Mouse (Mus musculus) left cerebral cortex, adult 9 months (tissue): ENCODE measurements at regions not wholly inside any gene's neighbourhood (a gene's known extent, or its start where the extent isn't known, plus 50 kb on each side); places are given as distances from the start of the nearest gene placed in this dataset.
"Not testable (repeated sequence)": the region's sequence is repeated elsewhere in the genome, so short reads cannot be mapped to it uniquely, and the experiment has no call there.

Experiments
- DNase-seq, 2 experiments: peaks; one replicate each; pipeline ENCODE4 v3.0.0; 2022; ENCODE audit warnings: low spot score in 2 of 2

- DNase-seq: no peak
Measured at GRCm38 (mm10) chr13:72184116-72184845, 220.8 kb upstream of the Irx1 start.

GRCm38 (mm10) chr13:72184846-72185118, 221.3 kb upstream of the Irx1 start:
- no peak for DNase-seq

GRCm38 (mm10) chr13:72195881-72196280, 232.4 kb upstream of the Irx1 start:
- DNase-seq: no peak

GRCm38 (mm10) chr13:72198341-72199105, 235.0 kb upstream of the Irx1 start:
- DNase-seq: peak in 1 of 2 experiments; percentile 44

DNA sequence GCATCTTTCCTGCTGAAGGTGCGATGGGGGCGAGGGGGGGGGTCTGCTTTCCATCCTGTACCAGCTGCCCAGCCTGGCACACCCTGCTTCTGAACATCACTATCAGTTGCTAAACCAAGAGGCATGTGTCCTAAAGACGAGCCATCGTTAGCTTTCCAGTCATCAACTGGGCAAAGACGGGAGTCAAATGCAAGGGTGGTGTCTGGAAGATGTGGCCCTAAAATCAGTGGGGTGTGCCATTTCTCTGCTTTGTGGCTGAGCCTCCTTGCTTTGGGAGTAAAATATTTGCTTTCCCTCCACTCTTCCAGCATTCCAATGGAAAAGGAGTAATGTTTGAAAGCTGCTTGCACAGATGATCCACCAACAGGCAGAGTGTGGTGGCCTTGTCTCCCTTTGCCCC, 246.0 kb upstream of the Irx1 start:
- DNase-seq: no peak

DNA sequence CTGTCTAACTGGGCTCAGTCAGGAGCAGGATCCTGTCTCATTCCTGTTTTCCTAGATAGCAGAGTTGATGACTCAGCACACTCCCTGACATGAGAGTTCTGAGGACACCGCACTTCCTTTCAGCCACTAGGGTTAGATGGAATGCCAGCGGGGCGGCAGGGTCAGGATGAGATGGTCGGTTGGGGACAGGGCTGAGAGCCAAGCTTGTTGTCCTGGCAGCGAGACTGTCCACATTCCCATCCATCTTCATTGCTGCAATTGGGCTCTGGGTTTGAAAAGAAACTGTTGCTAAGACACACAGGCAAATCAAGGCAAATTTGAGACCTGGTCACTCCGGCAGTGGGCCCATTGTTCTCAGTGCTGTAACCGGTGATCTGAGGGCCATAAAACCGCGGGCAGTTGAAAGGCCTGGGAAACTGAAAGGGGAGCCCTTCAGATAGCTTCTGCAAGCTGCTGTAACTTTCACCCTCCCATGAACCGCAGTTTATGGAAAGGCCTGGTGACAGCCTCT, 246.5 kb upstream of the Irx1 start:
- DNase-seq: no peak

- peak in 1 of 2 experiments; percentile 30 for DNase-seq
Measured at GRCm38 (mm10) chr13:72210474-72211309, 247.2 kb upstream of the Irx1 start.

GRCm38 (mm10) chr13:72211716-72212115, 248.2 kb upstream of the Irx1 start:
- DNase-seq: no peak

DNA sequence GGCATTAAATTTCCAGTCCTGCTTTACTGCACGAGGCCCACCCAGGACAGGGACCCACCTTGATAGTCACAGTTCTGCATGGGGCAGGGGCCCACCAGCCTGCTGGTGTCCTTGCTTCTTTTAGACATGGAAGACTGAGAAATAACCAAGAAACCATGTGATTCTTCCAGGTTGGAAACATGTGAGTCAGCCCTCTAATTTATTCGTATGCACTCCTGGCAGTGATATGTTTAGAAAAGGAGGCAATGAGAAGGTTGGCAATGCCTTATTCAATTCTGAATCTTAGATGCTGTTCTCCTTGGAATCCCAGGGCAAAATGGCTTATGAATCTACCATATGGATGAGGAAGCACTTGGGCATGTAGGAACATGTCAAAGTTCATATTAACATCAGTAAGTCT, 249.2 kb upstream of the Irx1 start:
- peak in 1 of 2 experiments; percentile 5 for DNase-seq

DNA sequence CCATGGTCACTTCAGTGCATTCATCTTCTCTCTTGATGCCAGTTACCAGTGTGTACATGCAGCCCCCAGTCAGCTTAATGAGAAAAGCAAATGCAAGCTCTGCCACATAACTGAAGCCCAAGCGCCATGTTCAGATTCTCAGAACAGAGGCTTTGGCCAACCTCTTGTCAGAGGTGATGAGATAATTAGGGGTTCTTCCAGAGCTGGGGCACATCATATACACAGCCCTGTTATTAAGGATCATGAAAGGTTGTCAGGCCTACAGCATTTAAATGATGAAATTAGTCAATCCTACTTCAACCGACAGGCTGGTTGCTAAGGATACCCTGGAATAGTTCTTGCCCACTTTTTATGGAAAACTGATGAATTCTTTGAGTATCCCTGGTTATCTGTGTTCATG, 255.8 kb upstream of the Irx1 start:
- no peak for DNase-seq

DNA sequence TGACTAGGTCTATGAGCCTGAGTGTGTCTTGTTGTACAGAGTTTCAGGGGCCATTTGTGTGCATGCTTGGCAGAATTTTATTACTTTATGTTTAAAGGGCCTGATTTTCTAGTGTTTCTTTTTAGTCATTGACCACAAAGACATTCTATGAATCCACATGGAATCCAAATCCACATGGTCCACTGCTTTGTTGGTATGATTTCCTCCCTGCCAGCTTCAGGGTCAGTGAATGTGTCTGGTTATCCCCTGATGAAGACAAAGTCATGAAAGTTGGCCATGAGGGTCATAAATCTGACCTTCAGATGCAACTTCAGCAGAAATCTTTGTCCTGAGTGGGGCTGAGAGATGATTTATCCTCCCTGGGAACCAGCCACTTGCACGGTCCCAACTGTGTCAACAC, 263.6 kb upstream of the Irx1 start:
- no peak for DNase-seq

DNA sequence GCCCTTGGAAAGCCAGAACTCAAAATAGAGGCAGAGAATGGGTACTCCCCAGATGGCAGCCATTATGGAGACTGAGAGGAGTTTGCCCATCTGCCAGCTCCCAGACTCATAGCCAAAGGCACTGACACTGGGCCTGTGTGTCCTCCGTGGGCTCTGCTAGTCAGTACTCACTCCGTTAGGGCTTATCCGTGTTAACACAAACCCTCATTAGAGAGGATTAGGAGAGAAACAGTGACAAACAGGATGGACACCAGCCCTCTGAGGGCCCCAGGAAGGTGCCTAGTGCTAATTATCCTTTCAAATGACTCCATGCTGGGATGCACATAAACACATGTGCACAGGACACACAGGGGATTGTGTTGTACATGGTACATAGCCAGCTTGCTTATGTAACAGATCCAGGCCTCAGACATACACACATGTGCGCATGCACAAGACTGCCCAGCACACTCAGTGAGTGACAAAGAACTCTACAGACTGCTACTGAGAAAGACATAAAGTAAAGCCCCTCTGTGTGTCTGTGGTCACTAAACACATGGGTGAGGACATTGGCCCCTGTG, 267.6 kb upstream of the Irx1 start:
- DNase-seq: no peak

GRCm38 (mm10) chr13:72232080-72232479, 268.6 kb upstream of the Irx1 start:
- DNase-seq: no peak

- DNase-seq: no peak
Measured at GRCm38 (mm10) chr13:72241919-72242318, 278.4 kb upstream of the Irx1 start.

GRCm38 (mm10) chr13:72250419-72250818, 286.9 kb upstream of the Irx1 start:
- no peak for DNase-seq

- not testable (repeated sequence) for DNase-seq
Measured at GRCm38 (mm10) chr13:72253242-72253641, 289.7 kb upstream of the Irx1 start.

DNA sequence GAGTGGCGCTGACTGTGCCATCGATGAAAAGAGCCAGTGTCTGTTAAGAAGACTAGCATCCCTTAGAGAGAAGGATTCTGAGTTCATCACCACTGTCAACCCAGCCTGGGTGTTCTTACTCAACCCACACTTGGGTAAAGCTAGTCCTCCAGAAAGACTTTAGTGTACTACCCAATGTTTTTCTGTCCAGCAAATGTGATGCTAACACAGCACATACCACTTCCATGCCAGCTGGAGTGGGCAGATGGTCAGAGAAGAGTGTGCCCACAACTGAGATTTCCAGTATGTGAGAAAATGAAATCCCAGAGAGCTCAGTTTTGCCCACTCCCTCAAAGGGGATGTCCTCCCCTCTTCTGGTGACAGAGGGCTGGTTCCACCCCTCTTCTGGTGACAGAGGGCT, 295.3 kb upstream of the Irx1 start:
- no peak for DNase-seq

GRCm38 (mm10) chr13:72264416-72264815, 300.9 kb upstream of the Irx1 start:
- no peak for DNase-seq

DNA sequence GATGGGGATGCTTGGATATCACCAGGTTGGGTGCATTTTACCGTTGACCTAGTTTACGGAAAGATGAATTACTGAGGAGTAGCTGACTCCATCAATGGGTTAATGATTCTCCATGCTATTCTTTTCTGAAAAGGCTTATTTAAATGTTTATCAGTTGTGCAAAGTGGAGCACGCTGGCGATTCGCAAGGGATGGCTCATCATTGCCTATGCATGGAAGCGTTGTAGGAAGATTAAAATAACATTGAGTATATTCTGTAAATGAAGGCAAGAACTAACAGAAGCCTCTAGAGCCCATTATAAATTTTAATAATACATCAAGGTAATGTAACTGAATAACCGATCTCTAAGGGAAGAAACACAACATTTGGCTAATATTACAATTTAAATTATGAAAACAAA, 301.6 kb upstream of the Irx1 start:
- DNase-seq: no peak

DNA sequence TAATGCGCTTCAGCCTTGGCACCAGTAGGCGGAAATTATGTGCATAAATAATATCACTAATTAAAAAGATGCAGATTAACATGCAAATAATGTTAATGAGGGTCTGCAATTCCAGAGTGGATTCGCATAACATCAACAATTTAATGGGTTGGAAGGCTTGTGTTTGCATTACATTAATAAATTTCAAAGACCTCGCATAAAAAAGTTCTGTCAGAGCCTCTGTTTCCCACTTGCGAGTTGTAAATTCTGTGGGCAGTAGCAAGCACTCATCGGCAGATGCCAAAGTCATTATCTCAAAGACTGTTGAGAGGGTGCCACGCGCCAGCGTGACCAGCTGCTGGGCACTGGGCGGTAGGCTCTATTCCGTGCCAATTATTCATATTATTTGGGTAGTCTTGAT, 302.1 kb upstream of the Irx1 start:
- DNase-seq: no peak

DNA sequence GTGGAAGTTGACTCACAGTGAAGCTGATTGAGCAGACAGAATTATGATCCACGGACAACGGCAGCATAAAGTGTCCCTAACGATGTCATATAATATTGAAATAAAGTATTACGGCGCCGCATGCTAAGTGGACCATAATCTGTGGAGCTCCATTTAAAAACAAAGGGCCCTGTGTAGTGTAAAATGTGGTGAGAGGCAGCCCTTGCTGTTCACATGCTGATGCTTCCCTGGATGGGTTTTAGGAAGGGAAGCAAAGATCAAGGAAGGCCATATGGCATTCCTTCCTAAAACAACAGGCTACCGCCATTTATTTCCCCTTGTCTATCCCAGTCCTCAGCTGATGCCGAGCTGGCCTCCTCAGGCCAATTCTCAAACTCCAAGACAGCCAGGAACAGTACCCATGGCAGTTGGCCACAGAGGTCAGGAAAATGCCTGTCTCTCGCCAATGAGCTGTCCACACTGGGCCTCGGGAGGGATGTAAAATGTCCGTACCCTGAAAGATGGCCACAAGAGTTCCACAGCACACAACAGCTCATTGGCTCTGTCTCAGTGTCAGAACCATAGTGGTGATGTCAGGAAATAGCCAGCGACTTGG, 302.7 kb upstream of the Irx1 start:
- no peak for DNase-seq

- no peak for DNase-seq
Measured at GRCm38 (mm10) chr13:72280343-72280742, 316.8 kb upstream of the Irx1 start.
